Mouse (Mus musculus): Measurements from ENCODE around the gene Mettl2. TPM values are rescaled to one million over a fixed set of nuclear protein-coding genes. Genes with fewer than 3 reads are reported as not detected.
"Not testable (repeated sequence)": the region's sequence is repeated elsewhere in the genome, so short reads cannot be mapped to it uniquely, and the experiment has no call there.

Mettl2 gene
- 1 to 10 TPM; 6.7 to 6.8 TPM for total RNA-seq (2021)
- long read RNA-seq, experiment 1, partial matches to known transcripts: 1 of 5 reads
- long read RNA-seq, experiment 1, other reads (novel, unspliced or antisense): 0 of 5 reads
- long read RNA-seq, experiment 2, partial matches to known transcripts: 0 of 5 reads
- long read RNA-seq, experiment 2, other reads (novel, unspliced or antisense): 1 of 5 reads

DNA sequence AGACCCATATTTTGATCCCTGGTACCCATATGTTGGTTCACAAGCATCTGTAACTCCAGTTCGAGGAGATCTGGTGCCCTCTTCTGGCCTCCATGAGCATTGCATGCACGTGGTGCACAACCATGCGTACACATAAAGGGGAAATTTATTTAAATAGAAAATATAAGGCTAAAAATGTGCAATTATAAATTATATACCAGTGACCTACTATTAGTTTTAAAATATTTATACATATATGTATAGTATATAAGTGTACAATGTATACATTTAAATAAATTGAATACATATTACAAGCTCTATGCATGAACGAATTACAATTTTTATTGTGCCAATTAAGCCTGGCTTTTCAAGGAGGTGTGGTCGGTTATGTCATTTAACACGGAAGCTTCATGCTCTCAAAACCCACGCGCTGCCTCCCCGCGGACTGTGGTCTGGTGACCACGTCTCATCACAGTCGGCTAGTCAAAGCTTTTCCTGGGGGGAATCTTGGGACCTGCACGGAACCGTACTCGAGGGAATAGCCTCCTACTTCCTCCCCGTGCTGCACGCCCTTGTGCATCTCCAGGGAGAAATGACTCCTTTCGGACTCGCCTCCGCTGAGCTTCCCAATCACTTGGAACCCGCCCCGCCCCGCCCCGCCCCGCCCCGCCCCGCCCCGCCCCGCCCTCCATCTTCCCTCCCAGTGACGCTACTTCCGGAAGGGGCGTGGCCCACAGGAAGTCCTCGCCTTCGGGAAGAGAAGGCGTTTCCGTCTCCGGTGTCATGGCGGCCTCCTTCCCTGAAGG is at the start of gene Mettl2:
TSS of gene Mettl2 (plus strand) at position 691 of the 785 bp plus-strand sequence.
- peak; percentile 74 for DNase-seq

DNA sequence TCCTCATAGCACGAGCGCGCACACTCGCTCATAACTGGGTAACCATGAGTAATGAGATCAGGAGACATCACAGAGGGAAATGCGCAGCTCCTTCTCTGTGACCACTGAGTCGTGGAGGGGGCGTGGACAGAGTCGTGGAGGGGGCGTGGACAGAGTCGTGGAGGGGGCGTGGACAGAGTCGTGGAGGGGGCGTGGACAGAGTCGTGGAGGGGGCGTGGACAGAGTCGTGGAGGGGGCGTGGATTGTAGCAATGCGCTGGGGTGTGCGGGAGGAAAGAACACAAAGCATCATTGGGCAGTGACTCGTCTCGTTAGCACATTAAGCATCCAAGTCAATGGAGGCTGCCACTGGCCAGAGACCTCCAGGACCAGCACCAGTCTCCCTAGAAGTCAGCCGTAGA is 13.8 kb upstream of the Mettl2 start:
- DNase-seq: not testable (repeated sequence)

DNA sequence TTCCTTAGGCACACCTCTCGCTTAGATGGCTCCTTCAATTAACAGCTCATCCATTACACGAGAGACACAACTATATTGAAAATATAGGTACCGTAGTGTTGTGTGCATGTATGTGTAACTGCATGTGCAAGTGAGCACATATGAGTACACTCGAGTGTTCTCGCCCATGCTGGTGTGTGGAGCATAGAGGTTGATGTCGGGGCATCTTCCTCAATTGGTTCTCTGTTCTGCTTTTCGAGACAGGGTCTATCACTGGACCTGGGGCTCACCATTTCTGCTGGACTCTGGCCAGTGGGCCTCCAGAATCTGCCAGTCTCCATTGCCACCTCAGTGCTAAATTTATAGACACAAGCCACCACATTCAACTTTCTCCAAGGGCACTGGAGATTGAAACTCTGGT is 8.4 kb upstream of the Mettl2 start:
- no peak for DNase-seq

DNA sequence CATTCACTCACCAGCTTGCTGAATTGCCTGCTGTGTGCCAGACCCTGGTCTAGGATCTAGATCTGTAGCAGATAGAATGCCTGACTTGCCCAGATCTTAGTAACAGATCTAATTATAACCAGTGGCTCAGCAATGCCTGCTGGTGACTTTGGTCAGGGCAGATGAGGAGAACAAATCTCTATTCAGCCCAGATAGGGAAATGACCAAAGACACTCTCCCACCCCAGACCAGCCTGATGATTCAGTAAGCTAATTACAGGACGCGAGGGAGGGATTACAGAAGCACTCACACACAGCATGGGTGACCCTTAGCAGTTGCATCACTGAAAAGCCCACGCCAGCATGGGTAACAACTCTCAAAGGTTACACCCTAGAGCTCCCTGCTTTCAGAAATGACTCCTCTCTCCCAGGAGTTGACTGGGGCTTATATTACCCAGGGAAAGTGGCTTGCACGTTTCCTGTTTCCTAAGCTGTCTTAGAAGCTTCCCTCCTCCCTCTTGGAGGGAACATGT is 5.6 kb upstream of the Mettl2 start:
- DNase-seq: no peak

DNA sequence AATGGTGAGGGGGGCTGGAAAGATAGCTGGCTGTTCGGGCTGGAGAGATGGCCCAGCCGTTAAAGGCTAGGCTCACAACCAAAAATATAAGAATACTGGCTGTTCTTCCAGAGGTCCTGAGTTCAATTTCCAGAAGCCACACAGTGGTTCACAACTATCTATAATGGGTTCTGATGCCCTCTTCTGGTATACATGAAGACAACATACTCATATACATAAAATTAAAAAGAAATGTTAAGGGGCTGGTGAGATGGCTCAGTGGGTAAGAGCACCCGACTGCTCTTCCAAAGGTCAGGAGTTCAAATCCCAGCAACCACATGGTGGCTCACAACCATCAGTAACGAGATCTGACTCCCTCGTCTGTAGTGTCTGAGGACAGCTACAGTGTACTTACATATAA is 4.4 kb upstream of the Mettl2 start:
- DNase-seq: not testable (repeated sequence)

DNA sequence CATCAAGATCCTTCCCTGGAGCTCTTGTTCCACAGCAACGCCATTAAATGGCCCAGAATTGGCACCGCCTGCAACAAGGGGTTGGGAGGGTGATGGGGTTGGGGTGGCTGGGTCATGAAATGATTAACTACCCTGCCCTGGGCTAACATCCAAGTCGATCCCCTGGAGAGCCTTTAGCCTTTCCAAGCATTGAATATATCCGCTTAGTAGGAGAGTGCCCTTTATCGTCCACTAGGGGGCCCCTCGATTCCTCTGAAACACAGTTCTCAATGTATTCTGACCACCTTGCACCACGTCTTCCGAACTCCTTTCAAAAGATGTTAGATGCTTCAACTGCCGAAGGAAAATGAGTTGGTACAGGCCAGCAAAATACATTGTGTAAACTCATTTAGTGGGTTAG is 2.2 kb upstream of the Mettl2 start:
- peak; percentile 26 for DNase-seq

DNA sequence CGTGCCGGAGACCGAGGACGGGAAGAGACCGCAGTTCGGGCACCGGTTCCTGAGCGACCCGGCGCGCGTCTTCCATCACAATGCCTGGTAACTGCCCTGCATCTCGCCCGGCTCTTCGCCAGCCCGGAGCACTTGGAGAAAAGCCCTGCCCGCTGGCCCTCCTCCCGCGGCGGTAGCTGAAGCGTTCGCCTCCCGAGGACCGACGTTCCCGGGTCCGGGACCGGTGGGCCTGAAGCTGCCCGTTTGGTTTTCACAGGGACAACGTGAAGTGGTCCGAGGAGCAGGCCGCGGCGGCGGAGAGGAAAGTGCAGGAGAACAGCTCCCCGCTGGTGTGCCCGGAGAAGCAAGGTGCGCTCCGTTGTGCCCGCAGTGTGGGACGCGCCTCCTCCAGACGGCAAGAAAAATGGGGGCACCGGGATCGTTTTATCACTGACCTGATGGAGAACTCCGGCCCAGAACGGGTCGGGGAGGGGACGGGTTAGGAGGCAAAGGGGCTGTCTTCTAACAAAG is 350 bp downstream of the Mettl2 start:
- no peak for DNase-seq

DNA sequence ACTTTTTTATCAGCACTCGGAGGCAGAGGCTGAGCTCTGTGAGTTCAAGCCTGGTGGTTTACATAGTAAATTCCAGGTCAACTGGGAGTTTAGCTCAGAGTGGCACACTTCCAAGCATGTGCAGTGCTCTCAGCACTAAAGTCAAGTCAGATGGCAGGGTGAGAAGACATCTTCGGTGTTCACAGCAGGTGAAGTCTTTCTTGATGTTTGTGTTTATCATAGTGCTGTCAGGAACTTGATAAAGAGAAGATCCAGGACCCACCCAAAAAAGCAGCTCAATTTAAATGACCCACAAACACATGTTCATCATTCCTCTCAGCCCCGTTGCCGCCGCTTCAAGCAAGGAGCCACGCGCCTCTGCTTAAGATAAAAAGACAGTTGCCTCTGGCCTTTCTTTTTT is 9.5 kb downstream of the Mettl2 start:
- DNase-seq: no peak

DNA sequence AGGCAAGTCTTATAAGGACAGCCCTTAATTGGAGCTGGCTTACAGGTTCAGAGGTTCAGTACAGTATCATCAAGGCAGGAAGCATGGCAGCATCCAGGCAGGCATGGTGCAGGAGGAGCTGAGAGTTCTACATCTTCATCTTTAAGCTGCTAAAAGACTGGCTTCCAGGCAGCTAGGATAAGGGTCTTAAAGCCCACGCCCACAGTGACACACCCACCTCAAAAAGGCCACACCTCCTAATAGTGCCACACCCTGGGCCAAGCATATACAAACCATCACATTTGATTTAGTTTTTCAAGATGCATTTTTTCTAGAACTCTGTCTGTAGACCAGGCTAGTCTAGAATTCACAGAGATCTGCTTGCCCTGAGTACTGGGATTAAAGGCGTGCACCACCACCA is 11.0 kb downstream of the Mettl2 start:
- DNase-seq: not testable (repeated sequence)

DNA sequence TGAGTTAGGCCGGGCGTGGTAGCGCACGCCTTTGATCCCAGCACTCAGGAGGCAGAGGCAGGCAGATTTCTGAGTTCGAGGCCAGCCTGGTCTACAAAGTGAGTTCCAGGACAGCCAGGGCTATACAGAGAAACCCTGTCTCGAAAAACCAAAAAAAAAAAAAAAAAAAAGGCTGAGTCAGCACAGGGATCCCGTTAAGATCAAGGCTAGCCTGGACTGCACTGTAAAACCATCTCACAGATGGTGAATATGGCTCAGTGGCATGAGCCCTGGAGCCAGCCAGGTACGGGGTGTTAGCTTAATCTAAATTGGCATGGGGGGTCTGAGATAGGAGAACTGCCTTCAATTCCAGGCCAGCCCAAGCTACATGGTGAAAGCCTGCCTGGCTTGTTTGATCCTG is 14.3 kb downstream of the Mettl2 start:
- not testable (repeated sequence) for DNase-seq

DNA sequence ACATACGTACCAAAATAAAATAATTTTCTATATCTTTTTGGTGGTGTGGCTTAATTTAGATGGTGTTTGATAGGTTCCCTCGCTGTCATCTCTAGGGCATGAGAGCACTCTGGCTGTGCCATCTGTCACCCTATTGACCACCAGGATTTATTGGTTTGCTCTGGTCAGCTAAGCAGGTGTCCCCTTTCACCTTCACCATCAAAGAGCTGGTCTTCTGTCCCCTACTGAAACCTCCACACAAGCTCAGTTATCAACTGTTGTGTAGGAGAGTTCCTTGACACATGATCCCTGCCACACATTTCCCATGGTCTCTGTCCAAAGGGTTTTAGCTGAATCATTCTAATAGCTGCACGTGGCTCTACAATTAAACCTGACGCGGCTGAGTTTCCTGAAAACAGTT is 14.9 kb downstream of the Mettl2 start:
- no peak for DNase-seq

DNA sequence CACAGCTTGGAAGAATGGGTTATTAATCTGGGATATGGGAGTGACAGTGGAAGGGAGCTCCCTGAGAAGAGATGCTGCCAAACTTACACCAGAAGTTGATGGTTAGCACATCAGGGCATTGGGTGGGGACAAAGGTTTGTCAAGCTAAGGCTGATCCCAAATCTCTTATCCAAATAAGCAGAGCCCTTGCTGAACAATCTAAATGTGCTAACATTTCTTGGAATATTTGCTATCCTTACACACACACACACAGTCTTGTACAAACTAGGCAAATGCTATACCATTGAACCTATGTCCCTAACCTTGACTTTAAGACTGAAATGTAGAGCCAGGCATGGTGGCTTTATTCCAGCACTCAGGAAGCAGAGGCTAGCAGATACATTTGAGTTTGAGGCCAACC is 17.3 kb downstream of the Mettl2 start:
- no peak for DNase-seq

DNA sequence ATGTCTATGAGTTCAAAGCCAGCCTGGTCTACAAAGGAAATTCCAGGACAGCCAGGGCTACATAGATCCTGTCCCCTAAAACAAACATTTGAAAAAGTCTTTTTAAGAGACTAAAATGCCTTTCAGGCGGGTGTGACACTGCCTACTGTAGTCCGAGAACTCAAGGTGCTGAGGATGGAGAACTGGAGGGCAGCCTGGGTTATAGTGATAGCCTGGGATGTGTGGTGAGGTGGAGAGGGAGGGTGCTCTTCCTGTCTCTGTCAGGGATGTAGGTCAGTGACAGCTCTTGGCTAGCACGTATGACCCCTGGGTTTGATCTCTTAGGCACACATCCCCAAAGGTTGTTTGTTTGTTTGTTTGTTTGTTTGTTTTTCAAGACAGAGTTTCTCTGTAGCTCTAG is 17.9 kb downstream of the Mettl2 start:
- no peak for DNase-seq

DNA sequence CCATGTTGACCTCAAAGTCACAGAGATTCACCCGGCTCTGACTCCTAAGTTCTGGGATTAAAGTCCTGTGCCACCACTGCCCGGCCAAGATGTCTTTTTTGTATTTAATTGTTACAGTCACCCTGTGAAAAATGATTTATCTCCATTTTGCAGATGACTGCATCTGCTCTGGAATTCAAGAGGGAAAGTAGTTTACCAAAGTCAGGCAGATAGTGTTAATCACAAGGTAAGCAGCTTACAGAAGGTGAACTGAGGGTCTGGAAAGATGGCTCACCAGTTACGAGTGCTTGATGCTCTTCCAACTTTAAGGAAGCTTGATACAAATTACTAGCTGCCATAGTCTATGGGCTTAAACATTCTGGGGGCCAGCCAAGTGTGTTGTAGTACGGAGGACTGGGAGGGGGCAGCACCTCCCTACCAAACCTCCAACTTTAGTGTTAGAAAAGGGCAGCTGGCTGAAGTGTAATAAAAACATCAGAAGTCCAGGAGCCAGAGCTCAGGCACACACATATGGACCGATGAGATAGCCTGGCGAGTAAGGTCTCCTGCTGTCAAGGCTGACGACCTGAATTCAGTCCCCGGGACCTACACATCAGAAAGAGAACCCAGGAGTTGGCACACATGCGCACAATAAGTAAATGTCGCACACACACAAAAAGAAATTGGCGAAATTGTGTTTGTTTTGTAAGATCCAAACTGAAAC is 18.4 kb downstream of the Mettl2 start:
- DNase-seq: no peak

DNA sequence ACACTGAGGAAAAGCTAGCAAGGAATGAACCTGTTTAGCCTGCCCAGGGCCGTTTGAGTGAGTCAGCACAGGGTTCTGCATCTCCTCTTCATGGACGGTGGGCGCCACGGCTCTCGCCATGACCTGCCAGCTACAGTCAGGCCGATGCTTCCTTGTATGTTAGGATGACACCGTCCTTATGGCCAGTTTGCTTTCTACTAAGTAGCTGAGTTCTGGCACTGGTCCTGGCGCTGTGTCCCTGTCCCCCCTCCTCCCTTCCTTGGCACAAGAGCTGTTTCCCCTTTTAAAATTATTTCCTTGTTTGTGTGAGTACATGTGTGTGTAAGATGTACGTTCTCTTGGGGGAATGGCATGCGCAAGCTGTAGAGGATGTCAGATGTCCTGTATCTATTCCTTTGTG is 19.0 kb downstream of the Mettl2 start:
- DNase-seq: no peak

DNA sequence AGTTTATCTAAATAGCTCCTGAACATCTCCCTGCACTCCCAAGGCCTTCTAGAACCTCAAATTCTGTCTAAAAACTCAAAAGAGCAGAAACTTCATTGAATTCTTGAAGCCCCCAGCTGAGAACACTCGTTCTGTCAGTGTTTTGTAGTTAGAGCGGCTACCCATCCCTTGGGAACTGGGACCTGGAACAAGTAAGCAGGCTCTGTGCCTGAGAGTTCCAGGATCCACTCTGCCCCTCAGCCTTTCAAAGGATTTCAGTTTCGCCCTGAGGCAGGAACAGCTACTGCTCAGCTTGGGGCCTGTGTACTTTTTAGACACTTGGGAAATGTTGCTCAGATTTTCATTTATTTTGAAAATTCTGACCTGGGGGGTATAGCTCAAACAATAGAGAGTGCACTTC is 20.4 kb downstream of the Mettl2 start, which contains the start of gene Gm10842:
TSS of gene Gm10842 (plus strand) at position 301 of the 400 bp plus-strand sequence.
- no peak for DNase-seq

DNA sequence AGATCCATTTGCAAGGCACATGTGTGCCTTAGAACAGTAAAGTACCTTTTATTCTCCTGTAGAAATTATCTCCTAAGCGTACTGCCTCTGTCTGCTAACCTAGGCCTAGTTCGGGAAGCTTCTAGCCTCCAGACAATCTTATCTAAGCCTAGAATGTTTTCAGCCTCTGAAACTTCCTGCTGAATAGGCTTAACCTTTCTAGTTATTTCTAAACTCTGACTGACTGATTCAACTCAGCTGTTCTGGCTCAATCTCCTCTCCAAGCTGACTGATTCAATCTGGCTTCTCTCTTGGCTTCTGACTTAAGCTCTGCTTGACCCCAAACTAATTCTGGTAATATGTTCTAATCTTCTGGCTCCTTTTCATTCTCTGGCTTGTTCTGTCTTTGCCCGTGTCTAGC is 23.1 kb downstream of the Mettl2 start:
- DNase-seq: no peak

DNA sequence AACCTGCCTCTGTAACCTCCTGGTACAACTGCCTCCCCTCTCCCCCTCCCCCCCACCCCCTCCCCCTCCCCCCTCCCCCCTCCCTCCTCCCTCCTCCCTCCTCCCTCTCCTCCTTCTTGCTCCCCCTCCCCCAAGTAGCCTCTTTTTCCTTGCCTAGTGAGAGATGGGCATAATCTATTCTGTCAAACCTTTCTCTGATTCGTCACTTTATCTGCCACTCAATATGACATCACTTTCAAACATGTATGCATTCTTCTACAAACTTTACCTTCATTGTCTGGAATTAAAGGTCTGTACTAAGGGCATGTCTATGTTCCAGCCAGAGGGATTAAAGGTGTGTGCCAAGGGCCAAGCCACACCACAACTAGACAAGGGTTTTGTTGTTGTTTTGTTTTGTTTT is 23.5 kb downstream of the Mettl2 start:
- no peak for DNase-seq

DNA sequence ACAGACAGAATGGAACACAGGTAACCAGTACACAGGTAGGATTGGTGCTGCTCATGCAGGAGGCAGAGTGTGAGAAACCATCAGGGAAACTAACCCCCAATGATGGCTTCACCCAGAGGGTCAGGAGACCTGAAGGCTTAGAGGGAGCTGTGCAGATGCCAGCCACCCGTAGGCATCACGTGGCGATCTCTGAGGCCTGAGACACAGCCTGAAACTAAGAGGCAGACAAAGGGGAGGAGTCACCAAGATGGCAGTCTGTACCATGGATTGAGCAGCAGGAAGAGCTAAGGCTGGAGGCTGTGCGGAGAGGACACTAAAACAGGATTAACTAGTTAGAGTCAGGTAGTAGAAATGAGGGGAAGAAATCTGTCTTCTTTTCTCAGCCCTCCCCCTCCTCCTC is 24.5 kb downstream of the Mettl2 start:
- no peak for DNase-seq

DNA sequence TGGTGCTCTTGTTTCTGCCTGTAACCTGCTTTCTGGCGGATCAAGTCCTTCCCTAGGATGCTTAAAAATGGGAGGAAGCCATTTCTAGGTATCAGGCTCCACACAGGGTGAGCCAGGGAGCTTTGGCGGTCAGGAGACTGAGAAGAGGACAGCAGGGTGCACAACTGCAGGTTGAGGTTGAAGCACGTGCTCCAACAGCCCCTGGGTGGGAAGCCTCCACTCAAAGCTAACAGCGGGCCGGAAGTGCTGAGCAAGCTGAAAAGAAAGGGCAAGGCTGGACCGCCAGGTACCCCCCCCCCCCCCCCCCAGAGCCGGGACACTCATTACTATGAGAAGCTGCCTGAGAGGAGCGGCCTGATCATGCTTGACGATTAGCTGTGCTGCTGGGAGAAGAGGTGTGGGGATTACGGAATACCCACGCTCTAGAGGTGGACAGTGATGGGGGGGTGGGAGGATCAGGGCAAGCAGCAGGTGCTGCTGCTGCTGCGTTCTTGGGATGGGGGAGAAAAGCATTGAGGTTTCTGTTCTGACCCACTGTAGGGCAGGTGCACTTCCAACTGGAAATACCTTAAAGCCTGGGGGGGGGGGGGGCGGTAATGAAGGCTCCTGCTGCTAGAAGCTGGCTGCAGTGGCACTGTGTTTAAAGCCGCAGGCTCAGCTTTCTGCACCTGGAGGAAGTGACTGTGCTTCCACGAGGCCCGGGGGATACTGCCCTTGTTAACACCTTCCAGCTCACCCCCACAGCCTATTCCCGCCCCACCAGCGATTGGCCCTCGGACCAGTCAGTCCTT is 25.2 kb downstream of the Mettl2 start:
- no peak for DNase-seq

DNA sequence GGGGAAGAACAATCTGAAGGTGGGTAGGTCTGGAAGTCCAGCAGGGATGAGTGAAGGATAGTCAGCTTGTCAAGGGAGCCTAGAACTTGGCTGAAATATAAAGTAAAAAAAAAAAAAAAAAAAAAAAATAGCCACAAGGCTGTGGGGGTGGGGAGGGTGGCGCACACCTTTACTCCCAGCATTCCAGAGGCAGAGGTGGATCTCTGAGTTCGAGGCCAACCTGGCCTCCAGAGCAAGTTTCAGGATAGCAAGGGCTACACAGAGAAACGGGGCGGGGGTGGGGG is 25.7 kb downstream of the Mettl2 start:
- DNase-seq: no peak

DNA sequence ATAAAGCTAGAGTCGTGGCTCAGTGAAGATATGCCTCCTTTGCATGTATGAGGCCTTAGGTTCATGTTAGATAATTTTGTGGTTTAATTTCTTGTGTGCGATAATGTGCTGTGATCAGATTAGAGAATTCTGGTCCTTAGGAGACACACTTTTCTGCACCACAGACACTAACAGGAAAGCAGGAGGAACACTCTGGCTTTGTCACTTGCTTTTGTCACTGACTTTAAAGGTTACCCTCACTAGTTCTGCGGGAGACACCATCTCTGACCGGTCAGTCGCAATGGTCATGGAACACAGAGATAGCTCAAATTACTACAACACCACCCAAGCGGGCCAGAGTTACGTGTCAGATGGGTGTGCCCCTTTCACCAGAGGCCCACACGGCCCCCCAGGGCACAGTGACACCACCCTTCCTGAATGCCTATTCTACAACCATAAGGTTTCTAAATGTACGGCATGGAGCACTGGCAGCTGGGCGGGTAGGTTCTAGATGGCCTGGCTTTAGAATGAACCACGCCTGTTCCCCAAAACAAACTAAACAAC is 26.2 kb downstream of the Mettl2 start:
- DNase-seq: no peak

Data from gastrocnemius, postnatal 25 days (tissue).